Mouse (Mus musculus) liver, embryonic 16.5 days (tissue): Measurements from ENCODE around the gene AC153137.1. TPM values are rescaled to one million over a fixed set of nuclear protein-coding genes. Genes with fewer than 3 reads are reported as not detected.

Source experiments
- ATAC-seq: fragments of 200-750 bp; cut with Nextera tagmentation; 2 replicates; pipeline ENCODE4 v1.8.0; 2017; ENCODE audit warnings: low read depth, mild to moderate bottlenecking, moderate number of reproducible peaks, moderate library complexity
- H3K27ac ChIP-seq: fragments of 300-500 bp; sonication (generic); 2 replicates; pipeline ENCODE4 v1.5.1; 2014; ENCODE audit warnings: mild to moderate bottlenecking, low read length
- H3K27me3 ChIP-seq: fragments of 300-500 bp; sonication (generic); 2 replicates; pipeline ENCODE4 v1.6.1; 2014; ENCODE audit warnings: low read depth, low read length, mixed read lengths; ENCODE audit not compliant: control insufficient read depth, insufficient read depth
- H3K36me3 ChIP-seq: fragments of 300-500 bp; sonication (generic); 2 replicates; pipeline ENCODE4 v1.6.1; 2014; ENCODE audit warnings: mild to moderate bottlenecking; ENCODE audit not compliant: control insufficient read depth, insufficient read depth
- H3K4me1 ChIP-seq: fragments of 300-500 bp; sonication (generic); 2 replicates; pipeline ENCODE4 v1.6.1; 2014; ENCODE audit warnings: low read depth, low read length, mixed read lengths; ENCODE audit not compliant: control insufficient read depth
- H3K4me2 ChIP-seq: fragments of 300-500 bp; sonication (generic); 2 replicates; pipeline ENCODE4 v1.6.1; 2014; ENCODE audit warnings: low read depth, low read length, mixed read lengths
- H3K4me3 ChIP-seq: fragments of 300-500 bp; sonication (generic); 2 replicates; pipeline ENCODE4 v1.5.1; 2014; ENCODE audit warnings: low read depth, mild to moderate bottlenecking, low read length
- H3K9ac ChIP-seq: fragments of 300-500 bp; sonication (generic); 2 replicates; pipeline ENCODE4 v1.6.1; 2014; ENCODE audit warnings: low read depth, low read length
- H3K9me3 ChIP-seq: fragments of 300-500 bp; sonication (generic); replicated peaks from 2 replicates; pipeline ENCODE4 v1.6.1; 2016; ENCODE audit warnings: low read length; ENCODE audit not compliant: control insufficient read depth
- WGBS: fragments of 180-500 bp; shearing (Covaris S2); extraction: QIAGEN DNeasy Blood & Tissue Kit; methylation state at CpG from one replicate; pipeline ENCODE4 v1.1.7; 2014; ENCODE audit not compliant: insufficient replicate concordance; 5-methylcytosine and 5-hydroxymethylcytosine counted together
- polyA plus RNA-seq: library from polyadenylated mRNA; unstranded; fragments of >200 nt; fragmentation: Nextera tagmentation; extraction: Ambion mirVana; gene quantifications from 2 replicates; pipeline ENCODE4 v1.2.1, GENCODE M21; 2015

AC153137.1 gene
- polyA plus RNA-seq, 1 experiment from 2014 or later = not detected

DNA sequence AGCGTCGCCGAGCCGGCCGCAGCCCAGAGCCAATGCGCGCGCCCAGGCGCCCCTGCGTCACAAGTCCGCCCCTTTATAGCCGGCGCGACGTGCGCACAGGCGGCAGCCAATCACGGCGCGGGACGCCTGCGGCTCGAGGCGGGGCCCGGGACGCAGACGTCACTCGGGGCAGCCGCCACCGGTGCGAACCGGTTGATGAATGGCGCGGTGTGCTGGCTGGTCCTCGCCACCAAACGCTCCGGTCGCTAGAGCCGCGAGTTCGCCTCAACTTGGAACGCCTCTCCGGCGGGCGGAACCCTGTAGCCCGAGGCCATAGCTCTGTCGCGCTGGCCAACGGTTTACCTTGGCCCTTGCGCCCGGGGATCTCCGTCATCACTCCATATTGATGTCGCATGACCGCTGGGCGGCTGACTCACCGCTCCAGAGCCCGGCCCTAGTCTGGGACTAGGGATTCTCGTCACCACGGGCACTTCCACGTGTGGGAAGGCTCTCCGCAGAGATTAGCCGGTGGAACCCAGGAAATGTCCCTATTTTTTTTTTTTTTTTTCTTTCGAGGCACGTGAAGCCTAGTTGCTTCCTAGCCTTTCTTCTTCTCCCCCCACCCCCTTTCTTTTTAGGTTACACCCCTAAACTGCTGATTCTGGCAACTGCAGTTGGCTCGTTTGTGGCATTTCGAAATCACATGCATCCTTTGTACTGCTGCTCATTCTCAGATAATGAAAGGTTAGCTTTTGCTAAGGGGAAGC lies 27.9 kb downstream of the AC153137.1 start:
- under 1% methylated on average over 65 of the region's 66 CpGs for WGBS
- H3K27me3 ChIP-seq = no peaks in the 10 kb centered on the region
- H3K9ac ChIP-seq = peak overlapping the region; percentile 90
- peaks cover 4% of the 10 kb centered on the region for H3K4me1 ChIP-seq
- peak overlapping the region; percentile 67 for H3K4me2 ChIP-seq
- peak; percentile 96 for ATAC-seq
- H3K27ac ChIP-seq = peak overlapping the region; percentile 98
- no peaks in the 10 kb centered on the region for H3K9me3 ChIP-seq
- H3K4me3 ChIP-seq = peak overlapping the region; percentile 90
- no peaks in the 10 kb centered on the region for H3K36me3 ChIP-seq

DNA sequence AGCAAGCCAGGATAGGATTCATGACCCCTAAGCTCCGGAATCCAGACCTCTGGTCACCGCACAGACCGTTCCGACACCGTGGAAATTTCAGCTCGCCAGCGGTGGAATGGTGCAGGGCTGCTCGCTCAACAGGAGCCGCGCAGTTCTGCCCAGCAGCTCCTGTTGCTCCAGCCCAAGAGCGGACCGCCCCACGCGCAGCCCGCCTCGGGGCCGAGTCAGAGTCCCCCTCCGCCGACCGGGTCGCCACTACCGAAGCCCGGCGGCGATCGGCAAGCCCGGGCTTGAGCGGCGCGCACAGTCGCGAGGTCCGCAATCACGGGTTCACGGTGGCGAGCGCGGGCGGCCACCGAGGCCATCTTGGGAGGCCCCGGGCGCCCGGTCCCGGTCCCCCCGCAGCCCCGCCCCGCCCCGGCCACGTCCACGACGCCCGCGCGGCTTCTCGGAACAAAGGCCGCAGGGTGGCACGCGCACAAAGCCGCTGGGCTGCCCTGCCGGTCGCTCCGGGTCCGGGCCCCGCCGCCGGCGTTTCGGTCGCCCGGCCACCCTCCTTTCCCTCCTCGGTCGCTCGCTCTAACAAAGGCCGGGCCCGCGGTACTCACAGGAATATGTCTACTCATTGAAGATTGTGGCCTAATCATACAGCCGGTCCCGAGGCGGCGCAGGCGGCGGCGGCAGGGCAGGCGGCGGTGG lies 28.7 kb downstream of the AC153137.1 start:
- Histone ChIP-seq H3K9ac (peak overlapping the region; percentile 90), H3K4me1 (peaks cover 4% of the 10 kb centered on the region)

DNA sequence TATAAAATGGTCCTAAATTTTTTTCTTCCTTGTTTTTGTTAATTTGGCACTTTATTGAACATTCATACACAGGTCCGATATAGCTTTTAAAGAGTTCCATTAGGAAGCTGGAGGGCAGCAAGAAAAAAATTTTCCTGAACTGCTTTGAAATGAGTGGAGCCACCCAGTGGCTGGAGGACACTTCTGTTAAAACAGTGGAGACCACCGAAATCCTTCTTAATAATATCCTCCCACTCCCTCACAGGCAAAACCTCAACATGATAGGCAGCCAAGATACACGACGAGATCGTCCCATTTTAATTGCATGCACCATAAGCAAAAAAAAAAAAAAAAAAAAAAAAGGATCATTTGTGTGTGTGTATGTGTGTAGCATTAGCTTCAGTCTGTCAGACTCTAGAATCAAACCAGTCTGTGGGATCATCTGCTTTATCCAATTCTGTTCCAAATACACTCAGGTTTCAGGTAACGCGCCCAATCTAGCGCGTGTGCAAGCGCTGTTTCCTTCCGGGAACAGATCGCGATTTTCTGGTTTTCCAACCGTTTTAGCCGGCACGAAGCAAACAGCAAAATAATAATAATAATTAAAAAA lies 29.3 kb downstream of the AC153137.1 start:
- ATAC-seq = no peak
- H3K27ac ChIP-seq = peak overlapping the region; percentile 95
- WGBS = 1% methylated on average over 16 of the region's 16 CpGs
- peak overlapping the region; percentile 67 for H3K4me2 ChIP-seq
- no peaks in the 10 kb centered on the region for H3K9me3 ChIP-seq
- peak overlapping the region; percentile 90 for H3K9ac ChIP-seq
- H3K36me3 ChIP-seq = peaks cover 11% of the 10 kb centered on the region
- H3K4me3 ChIP-seq = peak overlapping the region; percentile 90
- H3K4me1 ChIP-seq = peaks cover 4% of the 10 kb centered on the region
- no peaks in the 10 kb centered on the region for H3K27me3 ChIP-seq

More for the DNA sequence above, 28.7 kb downstream of the AC153137.1 start:
- Histone ChIP-seq H3K27ac (peak overlapping the region; percentile 95), H3K36me3 (peaks cover 5% of the 10 kb centered on the region), H3K27me3 (no peaks in the 10 kb centered on the region), H3K9me3 (no peaks in the 10 kb centered on the region), H3K4me2 (peak overlapping the region; percentile 67), H3K4me3 (peak overlapping the region; percentile 90)
- ATAC-seq = peak; percentile 56
- WGBS = under 1% methylated on average over 69 of the region's 85 CpGs

DNA sequence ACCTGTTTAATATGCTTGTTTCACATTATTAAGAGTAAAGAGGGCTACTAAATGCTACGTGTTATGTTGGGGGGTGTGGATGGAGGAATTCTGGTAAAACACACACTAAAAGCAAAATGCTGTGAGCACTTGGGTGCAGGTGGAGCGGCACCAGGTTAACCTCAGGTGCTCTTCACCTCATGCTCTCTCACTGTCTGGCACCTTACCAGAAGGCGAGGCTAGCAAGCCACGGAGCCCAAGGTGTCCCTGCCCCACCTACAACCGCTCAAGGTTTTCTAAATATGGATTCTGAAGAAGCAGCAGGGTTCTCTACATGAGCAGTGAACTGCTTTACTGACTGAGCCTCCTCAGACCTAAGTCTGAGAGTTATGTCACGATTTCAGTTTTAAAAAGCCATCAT lies 32.6 kb downstream of the AC153137.1 start:
- H3K4me3 ChIP-seq = no peak overlapping the region
- no peaks in the 10 kb centered on the region for H3K27me3 ChIP-seq
- H3K36me3 ChIP-seq = peaks cover 15% of the 10 kb centered on the region
- ATAC-seq = no peak
- H3K9me3 ChIP-seq = no peaks in the 10 kb centered on the region
- H3K4me2 ChIP-seq = no peak overlapping the region
- H3K27ac ChIP-seq = no peak overlapping the region
- 84% methylated on average over 6 of the region's 6 CpGs for WGBS
- no peak overlapping the region for H3K9ac ChIP-seq
- no peaks in the 10 kb centered on the region; the same call in 1 of the 2 replicates for H3K4me1 ChIP-seq

DNA sequence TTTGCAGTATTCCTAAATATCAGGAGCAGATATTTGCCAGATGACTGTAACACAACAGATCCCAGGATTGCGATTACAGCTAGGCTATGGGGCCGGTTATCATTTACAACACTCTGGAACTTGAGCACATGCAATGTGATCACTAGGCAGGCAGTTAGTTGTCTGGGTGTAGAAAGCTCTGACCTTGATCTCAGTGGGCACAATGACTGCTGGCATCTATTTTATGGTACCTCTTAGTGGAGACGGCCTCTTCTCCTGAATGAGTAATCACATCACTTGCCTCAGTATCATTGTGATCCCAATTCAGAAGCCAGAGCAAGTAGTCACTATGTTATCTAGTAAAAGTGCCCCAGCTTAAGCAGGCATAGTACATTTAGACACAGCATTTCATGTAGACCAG lies 37.2 kb downstream of the AC153137.1 start:
- no peaks in the 10 kb centered on the region; the same call in 1 of the 2 replicates for H3K4me1 ChIP-seq
- ATAC-seq = no peak
- WGBS = 72% methylated on average over 3 of the region's 3 CpGs
- no peak overlapping the region for H3K4me3 ChIP-seq
- H3K9me3 ChIP-seq = no peaks in the 10 kb centered on the region
- no peak overlapping the region for H3K4me2 ChIP-seq
- H3K36me3 ChIP-seq = peaks cover 15% of the 10 kb centered on the region
- H3K27me3 ChIP-seq = no peaks in the 10 kb centered on the region
- no peak overlapping the region for H3K9ac ChIP-seq
- no peak overlapping the region for H3K27ac ChIP-seq

DNA sequence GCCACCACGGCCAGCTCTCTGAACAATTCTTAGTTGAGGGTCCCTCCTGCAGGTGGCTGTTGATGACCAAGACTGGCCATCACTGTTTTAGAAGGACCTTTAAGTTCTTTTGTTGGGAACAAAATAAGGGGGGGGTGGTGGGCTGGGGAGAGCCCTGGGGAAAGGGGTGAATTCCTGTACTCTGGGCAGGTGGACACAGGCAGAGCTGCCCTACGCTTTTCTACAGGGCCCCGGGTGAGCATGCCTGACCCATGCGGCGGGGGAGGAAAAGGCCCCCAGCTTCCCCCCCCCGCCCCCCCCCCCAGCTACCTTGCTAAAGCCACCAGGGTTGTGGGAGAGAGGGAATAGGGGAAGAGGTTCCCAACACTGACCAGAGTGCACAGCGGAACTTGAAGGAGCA lies 39.4 kb downstream of the AC153137.1 start:
- Histone ChIP-seq H3K4me1 (no peaks in the 10 kb centered on the region; the same call in 1 of the 2 replicates), H3K36me3 (peaks cover 3% of the 10 kb centered on the region), H3K4me2 (no peak overlapping the region), H3K4me3 (no peak overlapping the region), H3K27me3 (no peaks in the 10 kb centered on the region), H3K9ac (no peak overlapping the region), H3K9me3 (no peaks in the 10 kb centered on the region), H3K27ac (no peak overlapping the region)
- WGBS = 57% methylated on average over 7 of the region's 7 CpGs
- no peak for ATAC-seq

DNA sequence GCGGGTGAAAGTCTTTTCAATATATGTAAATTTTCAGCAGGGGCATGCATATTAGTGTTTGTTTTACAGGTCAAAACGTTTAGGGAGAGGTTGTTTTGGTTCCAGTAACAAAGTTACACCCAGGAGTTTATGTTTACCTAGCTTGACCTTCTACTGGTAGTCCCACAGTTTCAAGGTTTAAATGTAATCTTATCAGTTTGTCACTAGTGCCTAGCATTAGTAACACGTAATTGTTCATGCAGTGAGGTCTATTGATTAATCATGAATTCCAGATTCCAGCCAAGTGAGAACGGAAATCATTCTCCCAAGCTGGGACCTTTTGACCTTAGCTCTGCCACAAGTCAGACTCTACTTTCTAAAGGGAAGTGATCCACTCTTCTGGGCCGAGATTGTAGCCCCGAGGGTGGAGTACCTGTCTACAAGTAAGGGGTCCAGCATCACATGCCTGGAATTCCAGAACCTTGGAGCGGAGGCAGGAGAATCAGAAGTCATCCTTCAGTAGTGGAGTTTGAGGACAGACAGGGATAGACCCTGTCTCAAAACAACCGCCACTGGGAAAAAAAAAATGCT lies 40.3 kb downstream of the AC153137.1 start:
- WGBS = 46% methylated on average over 8 of the region's 8 CpGs
- no peak overlapping the region for H3K4me3 ChIP-seq
- no peaks in the 10 kb centered on the region; the same call in 1 of the 2 replicates for H3K4me1 ChIP-seq
- H3K9me3 ChIP-seq = no peaks in the 10 kb centered on the region
- no peaks in the 10 kb centered on the region for H3K27me3 ChIP-seq
- no peak overlapping the region for H3K27ac ChIP-seq
- peak; percentile 43; the same call in 1 of the 2 replicates for ATAC-seq
- H3K36me3 ChIP-seq = no peaks in the 10 kb centered on the region
- no peak overlapping the region for H3K4me2 ChIP-seq
- H3K9ac ChIP-seq = no peak overlapping the region

DNA sequence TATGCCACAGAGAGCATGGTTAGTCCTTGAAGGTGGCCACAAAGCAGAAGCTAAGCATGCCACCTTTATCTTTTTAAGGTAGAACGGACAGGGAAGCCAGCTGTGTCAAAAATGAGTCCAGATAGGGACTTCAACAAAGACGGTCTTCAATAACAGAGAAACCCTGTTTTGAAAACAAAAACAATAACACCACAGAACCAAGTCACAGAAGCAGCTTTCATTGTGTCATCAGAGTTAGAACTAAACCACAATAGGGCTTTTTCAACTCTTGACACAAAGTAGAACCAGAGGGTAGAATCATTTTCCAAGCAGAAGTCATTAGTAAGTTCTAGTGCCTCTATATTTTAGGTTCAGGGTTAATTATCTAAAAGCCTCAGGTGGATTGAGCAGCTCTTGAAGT lies 41.3 kb downstream of the AC153137.1 start:
- no peak overlapping the region for H3K4me3 ChIP-seq
- H3K27me3 ChIP-seq = no peaks in the 10 kb centered on the region
- 51% methylated on average over 2 of the region's 2 CpGs for WGBS
- no peak for ATAC-seq
- no peaks in the 10 kb centered on the region for H3K9me3 ChIP-seq
- no peak overlapping the region for H3K27ac ChIP-seq
- no peak overlapping the region for H3K4me2 ChIP-seq
- no peaks in the 10 kb centered on the region for H3K36me3 ChIP-seq
- no peak overlapping the region for H3K9ac ChIP-seq
- no peaks in the 10 kb centered on the region; the same call in 1 of the 2 replicates for H3K4me1 ChIP-seq
